Mouse (Mus musculus) hindbrain, embryonic 13.5 days (tissue): ENCODE results near the gene Dynlt3. TPM values are rescaled to one million over a fixed set of nuclear protein-coding genes. Genes with fewer than 3 reads are reported as not detected.
A peak's percentile ranks its signal among the peaks of the same experiment; 100 is the strongest.
"Not testable (repeated sequence)": the region's sequence is repeated elsewhere in the genome, so short reads cannot be mapped to it uniquely, and the experiment has no call there.

Source experiments
- ATAC-seq: fragments of 200-750 bp; cut with Nextera tagmentation; 2 replicates; pipeline ENCODE4 v1.8.0; 2017; ENCODE audit warnings: moderate TSS enrichment; ENCODE audit not compliant: low FRiP score
- H3K27ac ChIP-seq: fragments of 300-500 bp; sonication (generic); 2 replicates; pipeline ENCODE4 v1.5.1; 2015; ENCODE audit warnings: inconsistent platforms, mild to moderate bottlenecking, moderate library complexity
- H3K27me3 ChIP-seq: fragments of 300-500 bp; sonication (generic); 2 replicates; pipeline ENCODE4 v1.6.1; 2015; ENCODE audit warnings: mild to moderate bottlenecking, inconsistent platforms
- H3K36me3 ChIP-seq: fragments of 300-500 bp; sonication (generic); 2 replicates; pipeline ENCODE4 v1.6.1; 2015; ENCODE audit warnings: mild to moderate bottlenecking, inconsistent platforms
- H3K4me1 ChIP-seq: fragments of 300-500 bp; sonication (generic); replicated peaks from 2 replicates; pipeline ENCODE4 v1.6.1; 2015; ENCODE audit warnings: inconsistent platforms
- H3K4me2 ChIP-seq: fragments of 300-500 bp; sonication (generic); 2 replicates; pipeline ENCODE4 v1.6.1; 2015; ENCODE audit warnings: inconsistent platforms, mild to moderate bottlenecking, moderate library complexity
- H3K4me3 ChIP-seq: fragments of 300-500 bp; sonication (generic); 2 replicates; pipeline ENCODE4 v1.5.1; 2015; ENCODE audit warnings: mild to moderate bottlenecking, inconsistent platforms
- H3K9ac ChIP-seq: fragments of 300-500 bp; sonication (generic); 2 replicates; pipeline ENCODE4 v1.6.1; 2015; ENCODE audit warnings: mild to moderate bottlenecking, inconsistent platforms
- H3K9me3 ChIP-seq: fragments of 300-500 bp; sonication (generic); 2 replicates; pipeline ENCODE4 v1.6.1; 2016; ENCODE audit warnings: inconsistent platforms
- WGBS: fragments of 180-500 bp; shearing (Covaris S2); methylation state at CpG from one replicate; pipeline ENCODE4 v1.1.7; 2015; 5-methylcytosine and 5-hydroxymethylcytosine counted together
- polyA plus RNA-seq: library from polyadenylated mRNA; unstranded; fragments of >200 nt; fragmentation: Nextera tagmentation; extraction: Ambion mirVana; gene quantifications from 2 replicates; pipeline ENCODE4 v1.2.1, GENCODE M21; 2015

The Dynlt3 gene
- 32.0 and 32.4 TPM in 2 replicates for polyA plus RNA-seq

DNA sequence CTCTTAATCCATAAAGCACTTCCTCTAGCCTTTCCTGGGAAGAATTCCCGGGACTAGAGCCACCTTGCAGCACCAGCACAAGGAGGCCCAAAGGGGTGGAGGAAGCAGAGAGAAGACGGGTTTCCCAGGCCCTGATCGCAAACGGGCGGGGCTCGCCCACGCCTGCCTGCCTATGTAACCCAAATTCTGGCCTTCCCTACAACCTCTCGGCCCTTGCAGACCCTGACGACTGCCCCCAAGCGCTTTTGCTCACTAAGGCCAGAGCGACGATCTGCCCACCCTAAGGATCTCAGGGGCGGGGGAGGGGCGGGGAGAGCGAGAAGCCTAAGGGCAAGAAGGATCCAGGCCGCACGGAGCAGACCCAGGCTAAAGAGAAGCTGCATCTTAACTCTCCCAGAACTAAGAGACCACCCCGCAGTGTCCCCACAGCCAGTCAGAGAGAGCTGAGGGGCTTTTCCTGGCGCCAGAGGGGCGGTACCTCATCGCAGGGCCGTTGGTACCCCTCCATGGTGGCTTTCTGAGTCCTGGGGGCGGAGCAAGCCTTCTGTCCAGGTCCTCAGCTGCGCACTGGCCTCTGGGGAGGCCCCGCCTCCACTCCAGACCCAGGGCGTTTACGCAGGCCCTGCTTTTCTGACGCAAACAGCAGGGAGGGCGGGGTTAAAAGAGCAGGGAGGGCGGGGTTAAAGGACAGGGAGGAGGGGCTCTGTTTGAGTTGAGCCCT, at the start of gene Dynlt3:
Gene Dynlt3, minus strand, starts transcription at position 613 of the 721 bp plus-strand sequence.
- H3K4me1 ChIP-seq, result no peaks in the 10 kb centered on the region
- peak within 1 kb of the TSS; percentile 47 for H3K4me3 ChIP-seq
- peak within 1 kb of the TSS; percentile 76 for H3K27ac ChIP-seq
- peak; percentile 99 for ATAC-seq
- H3K36me3 ChIP-seq, result no peaks in the 10 kb centered on the region
- H3K4me2 ChIP-seq, result peak within 1 kb of the TSS; percentile 54
- 16% methylated on average over 30 of the region's 30 CpGs for WGBS
- no peaks in the 10 kb centered on the region for H3K9me3 ChIP-seq
- no peaks in the 10 kb centered on the region for H3K27me3 ChIP-seq
- H3K9ac ChIP-seq, result peak within 1 kb of the TSS; percentile 74

- no peak overlapping the region for H3K4me3 ChIP-seq
- no peak overlapping the region for H3K4me2 ChIP-seq
- H3K4me1 ChIP-seq, result no peaks in the 10 kb centered on the region
- H3K27ac ChIP-seq, result no peak overlapping the region
- no peak overlapping the region for H3K9ac ChIP-seq
- ATAC-seq, result no peak
- H3K36me3 ChIP-seq, result no peaks in the 10 kb centered on the region
- no peaks in the 10 kb centered on the region for H3K9me3 ChIP-seq
- H3K27me3 ChIP-seq, result no peaks in the 10 kb centered on the region
- 90% methylated on average over 3 of the region's 3 CpGs for WGBS
Observed at GRCm38 (mm10) chrX:9699815-9700214, 37.0 kb upstream of the Dynlt3 start.

DNA sequence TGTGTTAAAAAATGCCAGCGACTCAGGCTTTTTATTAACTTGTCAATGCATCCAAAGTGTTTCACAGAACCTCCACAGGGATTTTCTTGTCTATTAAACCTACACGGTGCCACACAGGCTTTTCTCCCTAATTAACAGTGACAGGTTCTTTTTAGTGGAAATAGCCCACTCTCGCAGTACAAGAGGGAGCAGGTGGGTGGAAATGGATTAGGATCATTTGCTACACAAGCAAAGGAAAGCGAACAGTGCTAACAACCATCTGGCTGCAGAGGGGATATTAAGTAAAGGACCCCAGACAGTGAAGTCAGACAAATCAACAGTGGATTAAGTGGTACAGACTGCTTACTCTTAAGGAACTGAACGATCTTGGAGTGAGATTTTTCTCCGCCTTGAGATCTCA, 33.2 kb upstream of the Dynlt3 start:
- Histone ChIP-seq H3K4me2 (no peak overlapping the region), H3K27ac (no peak overlapping the region), H3K4me1 (no peaks in the 10 kb centered on the region), H3K4me3 (no peak overlapping the region), H3K9ac (no peak overlapping the region), H3K27me3 (no peaks in the 10 kb centered on the region), H3K36me3 (no peaks in the 10 kb centered on the region), H3K9me3 (no peaks in the 10 kb centered on the region)
- WGBS, result 61% methylated on average over 6 of the region's 6 CpGs
- ATAC-seq, result peak; percentile 43; the same call in 1 of the 2 replicates

DNA sequence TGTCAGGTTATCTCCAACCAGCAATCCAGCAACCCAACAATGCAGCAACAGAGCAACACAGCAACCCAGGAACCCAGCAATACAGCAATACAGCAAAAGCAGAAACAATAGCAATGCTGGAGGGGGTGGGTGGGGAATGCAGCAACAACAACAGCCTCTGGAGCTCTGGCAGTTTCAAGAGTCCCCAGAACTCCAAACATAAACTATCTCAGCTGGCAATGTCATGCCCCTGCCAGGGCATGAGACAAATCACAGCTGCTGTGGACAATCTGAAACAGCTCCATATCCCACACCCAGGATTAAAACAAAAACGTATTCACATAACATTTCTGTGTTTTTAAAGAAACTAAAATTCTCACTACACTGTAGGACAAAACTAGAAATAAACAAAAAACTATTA, 9.2 kb upstream of the Dynlt3 start:
- Histone ChIP-seq H3K4me1 (no peaks in the 10 kb centered on the region), H3K27ac (no peak overlapping the region), H3K9ac (no peak overlapping the region), H3K9me3 (0 out of 2 replicates have a peak, but pooled peaks cover 2% of the 10 kb centered on the region), H3K36me3 (no peaks in the 10 kb centered on the region), H3K4me3 (no peak overlapping the region), H3K4me2 (no peak overlapping the region), H3K27me3 (no peaks in the 10 kb centered on the region)
- WGBS, result 67% methylated on average over 1 of the region's 1 CpGs
- no peak for ATAC-seq

DNA sequence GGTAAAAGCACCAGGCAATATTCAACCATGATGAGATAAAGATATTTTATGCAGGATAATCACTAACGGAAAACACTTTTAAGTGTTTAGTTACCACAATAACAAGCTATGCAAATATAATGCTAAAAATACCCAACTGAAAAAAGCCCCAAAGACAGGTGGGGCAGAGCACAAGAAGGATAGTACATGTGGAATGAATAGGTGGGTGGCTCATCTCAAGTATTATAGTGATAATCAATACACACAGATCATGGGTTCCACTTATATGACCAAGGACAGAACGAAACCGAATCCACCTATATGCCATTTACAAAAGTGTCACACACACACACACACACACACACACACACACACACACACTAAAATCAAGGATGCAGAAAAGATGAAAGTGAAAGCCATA, 8.6 kb upstream of the Dynlt3 start:
- 98% methylated on average over 3 of the region's 3 CpGs for WGBS
- no peaks in the 10 kb centered on the region for H3K9me3 ChIP-seq
- H3K4me2 ChIP-seq, result no peak overlapping the region
- no peak overlapping the region for H3K9ac ChIP-seq
- H3K4me3 ChIP-seq, result no peak overlapping the region
- no peaks in the 10 kb centered on the region for H3K4me1 ChIP-seq
- no peaks in the 10 kb centered on the region for H3K27me3 ChIP-seq
- no peak for ATAC-seq
- H3K36me3 ChIP-seq, result no peaks in the 10 kb centered on the region
- H3K27ac ChIP-seq, result no peak overlapping the region

- no peak overlapping the region for H3K9ac ChIP-seq
- no peak overlapping the region for H3K4me3 ChIP-seq
- no peaks in the 10 kb centered on the region for H3K36me3 ChIP-seq
- no peaks in the 10 kb centered on the region for H3K4me1 ChIP-seq
- no peak overlapping the region for H3K4me2 ChIP-seq
- H3K9me3 ChIP-seq, result no peaks in the 10 kb centered on the region
- 65% methylated on average over 3 of the region's 3 CpGs for WGBS
- ATAC-seq, result no peak
- no peaks in the 10 kb centered on the region for H3K27me3 ChIP-seq
- no peak overlapping the region for H3K27ac ChIP-seq
Observed at GRCm38 (mm10) chrX:9652806-9653205, 10.0 kb downstream of the Dynlt3 start.

DNA sequence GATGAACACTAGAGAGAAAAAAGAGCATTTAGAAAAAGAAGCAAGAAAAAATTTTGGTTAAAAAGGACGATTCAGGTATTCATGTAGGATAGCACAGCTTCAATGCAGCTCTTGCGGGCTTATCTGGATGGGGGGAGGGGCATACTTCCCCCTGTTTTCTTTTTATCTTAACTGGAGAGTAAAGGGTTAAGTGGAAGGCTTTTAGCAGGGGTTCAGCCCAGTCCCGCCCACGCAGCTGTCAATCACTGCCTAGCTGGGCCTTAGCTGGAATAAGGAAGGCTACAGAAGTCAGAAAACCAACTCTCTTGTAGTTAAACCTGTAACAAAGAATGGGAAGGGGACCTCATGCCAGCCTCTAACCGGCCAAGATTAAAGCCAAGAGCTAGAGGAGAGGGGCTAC, 22.2 kb downstream of the Dynlt3 start:
- H3K4me2 ChIP-seq, H3K27ac ChIP-seq, H3K4me3 ChIP-seq, H3K4me1 ChIP-seq, H3K9me3 ChIP-seq, H3K9ac ChIP-seq, H3K27me3 ChIP-seq, ATAC-seq, H3K36me3 ChIP-seq: not testable (repeated sequence)
- WGBS, result 80% methylated on average over 5 of the region's 5 CpGs

DNA sequence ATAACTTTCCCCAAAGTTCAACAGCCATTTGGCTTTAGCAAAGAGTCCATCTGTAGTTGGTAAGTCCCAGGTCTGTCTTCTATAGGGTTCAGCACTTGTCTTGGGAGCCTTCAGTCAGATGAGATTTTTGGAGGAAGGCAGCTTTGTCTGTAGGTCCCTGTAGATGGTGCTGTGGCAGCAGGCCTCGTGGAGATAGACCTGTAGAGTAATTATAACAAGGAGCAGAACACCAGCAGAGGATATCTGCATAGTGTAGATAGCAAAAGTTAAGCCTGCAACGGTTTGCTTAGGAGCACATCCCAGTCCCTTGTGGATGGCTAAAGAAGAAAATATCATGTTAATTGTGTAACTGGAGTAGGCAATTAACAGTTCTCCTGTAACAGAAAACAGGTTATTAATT, 22.7 kb downstream of the Dynlt3 start:
- not testable (repeated sequence) for H3K4me2 ChIP-seq, H3K36me3 ChIP-seq, ATAC-seq, H3K9ac ChIP-seq, H3K27ac ChIP-seq, H3K4me3 ChIP-seq, H3K27me3 ChIP-seq, H3K9me3 ChIP-seq, H3K4me1 ChIP-seq
- 72% methylated on average over 2 of the region's 2 CpGs for WGBS

Other genes starting within 250 kb of the Dynlt3 start
- gene Cybb, start 175.2 kb downstream of the Dynlt3 start, polyA plus RNA-seq, result 0.62 and 0.63 TPM in 2 replicates
- not detected in 2 replicates for gene H2al1o, start 90.6 kb downstream of the Dynlt3 start, polyA plus RNA-seq
- not detected in 2 replicates for gene Hypm, start 183.9 kb upstream of the Dynlt3 start, polyA plus RNA-seq
- not detected in 2 replicates for gene H2al3, start 186.7 kb upstream of the Dynlt3 start, polyA plus RNA-seq
- gene Sytl5, start 222.6 kb upstream of the Dynlt3 start, polyA plus RNA-seq, result 0.34 and 0.57 TPM in 2 replicates